Mouse (Mus musculus) gastrocnemius, adult 8-10 months (tissue): ENCODE data around the gene 4930467E23Rik. TPM values are rescaled to one million over a fixed set of nuclear protein-coding genes. Genes with fewer than 3 reads are reported as not detected.
"Not testable (repeated sequence)": the region's sequence is repeated elsewhere in the genome, so short reads cannot be mapped to it uniquely, and the experiment has no call there.

Source experiments
- DNase-seq, 2 experiments: peaks; one replicate each; pipeline ENCODE4 v3.0.0; 2022; ENCODE audit warnings: low spot score in 2 of 2
- total RNA-seq, 4 experiments: library from RNA; stranded (reverse); gene quantifications; 2 replicates each; pipeline ENCODE4 v1.2.4; 2022

The 4930467E23Rik gene
- total RNA-seq, 4 experiments from 2014 or later, result 0.31 to 0.85 (median 0.39) TPM; not detected in 1

- DNase-seq, result peak in 1 of 2 experiments; percentile 51
Observed at GRCm38 (mm10) chr8:19709488-19709887, 19.9 kb upstream of the 4930467E23Rik start.

GRCm38 (mm10) chr8:19711171-19711860 lies 18.1 kb upstream of the 4930467E23Rik start:
- not testable (repeated sequence) for DNase-seq

GRCm38 (mm10) chr8:19712227-19712750 lies 17.1 kb upstream of the 4930467E23Rik start:
- DNase-seq, result not testable (repeated sequence)

GRCm38 (mm10) chr8:19712816-19713215 lies 16.6 kb upstream of the 4930467E23Rik start:
- not testable (repeated sequence) for DNase-seq

- peak in 1 of 2 experiments; percentile 52 for DNase-seq
Observed at GRCm38 (mm10) chr8:19713232-19713834, 16.0 kb upstream of the 4930467E23Rik start.

GRCm38 (mm10) chr8:19714426-19714825 lies 14.9 kb upstream of the 4930467E23Rik start:
- not testable (repeated sequence) for DNase-seq

GRCm38 (mm10) chr8:19715266-19715665 lies 14.1 kb upstream of the 4930467E23Rik start:
- DNase-seq, result not testable (repeated sequence)

- DNase-seq, result peak in 1 of 2 experiments; percentile 54
Observed at GRCm38 (mm10) chr8:19717851-19718250, 11.5 kb upstream of the 4930467E23Rik start.

- DNase-seq, result peak; percentile 52
Observed at GRCm38 (mm10) chr8:19719513-19719912, 9.9 kb upstream of the 4930467E23Rik start.

GRCm38 (mm10) chr8:19724871-19725270 lies 4.5 kb upstream of the 4930467E23Rik start:
- DNase-seq, result not testable (repeated sequence)

GRCm38 (mm10) chr8:19751773-19752172 lies 22.4 kb downstream of the 4930467E23Rik start:
- not testable (repeated sequence) for DNase-seq

- not testable (repeated sequence) for DNase-seq
Observed at GRCm38 (mm10) chr8:19754178-19754577, 24.8 kb downstream of the 4930467E23Rik start.

GRCm38 (mm10) chr8:19754961-19755360 lies 25.6 kb downstream of the 4930467E23Rik start:
- DNase-seq, result not testable (repeated sequence)

- DNase-seq, result not testable (repeated sequence)
Observed at GRCm38 (mm10) chr8:19761660-19762059, 32.3 kb downstream of the 4930467E23Rik start.

- peak in 1 of 2 experiments; percentile 25 for DNase-seq
Observed at GRCm38 (mm10) chr8:19762860-19763592, 33.6 kb downstream of the 4930467E23Rik start.

GRCm38 (mm10) chr8:19765531-19765930 lies 36.2 kb downstream of the 4930467E23Rik start:
- not testable (repeated sequence) for DNase-seq

GRCm38 (mm10) chr8:19773461-19773860 lies 44.1 kb downstream of the 4930467E23Rik start:
- not testable (repeated sequence) for DNase-seq

GRCm38 (mm10) chr8:19776311-19776710 lies 46.9 kb downstream of the 4930467E23Rik start:
- not testable (repeated sequence) for DNase-seq

GRCm38 (mm10) chr8:19777500-19777899 lies 48.1 kb downstream of the 4930467E23Rik start:
- DNase-seq, result not testable (repeated sequence)

GRCm38 (mm10) chr8:19778126-19778525 lies 48.8 kb downstream of the 4930467E23Rik start:
- DNase-seq, result not testable (repeated sequence)

- DNase-seq, result not testable (repeated sequence)
Observed at GRCm38 (mm10) chr8:19778891-19779290, 49.5 kb downstream of the 4930467E23Rik start.
